Comparison of ENCODE assay signal across 1 mouse cellular context in the genomic region with DNA sequence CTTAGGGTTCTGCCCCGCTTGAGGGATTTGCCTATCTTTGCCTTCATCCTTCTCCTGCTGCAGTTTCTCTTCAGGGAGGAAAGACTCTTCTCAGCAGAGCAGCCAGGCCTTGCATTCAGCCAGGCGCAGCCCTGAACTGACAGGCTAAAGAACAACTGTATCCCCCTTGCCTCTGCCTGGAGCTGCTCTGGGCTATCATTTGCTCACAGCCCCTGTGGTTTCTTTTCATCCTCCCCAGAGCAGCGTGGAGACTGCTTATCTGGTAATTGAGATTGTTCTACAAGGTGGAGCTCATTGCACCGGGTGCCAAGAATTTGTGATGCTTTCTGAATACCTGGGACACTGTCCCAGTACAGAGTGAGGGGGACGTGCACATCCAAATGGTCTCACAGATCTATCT.
A peak's percentile ranks its signal among the peaks of the same experiment; 100 is the strongest.
TF ChIP-seq lines count a peak whose summit lies in the region.

No protein-coding gene starts in this region.

TF ChIP-seq in MEL, 35 proteins besides CTCF, POLR2A, EP300 and RAD21:
- TF ChIP-seq GATA1 (IDR thresholded peaks at IDR 0.05; ENCODE audit: low read depth, low read length) (peak; percentile 46), TCF12 (IDR thresholded peaks at IDR 0.05; ENCODE audit: low read depth, low read length) (peak; percentile 49; the same call in 1 of the 2 replicates), TAL1 (IDR thresholded peaks at IDR 0.05; ENCODE audit: low read length) (peak; percentile 35), UBTF (IDR thresholded peaks at IDR 0.05; ENCODE audit: borderline replicate concordance, insufficient read depth, low read depth, low read length) (no peak)
